Mouse (Mus musculus): ENCODE data around the gene Ptpn13. TPM values are rescaled to one million over a fixed set of nuclear protein-coding genes. Genes with fewer than 3 reads are reported as not detected.
A peak's percentile ranks its signal among the peaks of the same experiment; 100 is the strongest.

Gene Ptpn13
- total RNA-seq, 1 experiment from 2014 or later = 19.8 TPM

- no peak for DNase-seq
These were observed 2.4 kb upstream of the Ptpn13 start for GRCm38 (mm10) chr5:103422609-103423008.

GRCm38 (mm10) chr5:103423305-103423926 lies 1.6 kb upstream of the Ptpn13 start:
- DNase-seq = peak; percentile 33

- DNase-seq = no peak
These were observed 1.1 kb upstream of the Ptpn13 start for GRCm38 (mm10) chr5:103423927-103424315.

- DNase-seq = peak; percentile 59
These were observed 505 bp downstream of the Ptpn13 start for GRCm38 (mm10) chr5:103425363-103426031.

DNA sequence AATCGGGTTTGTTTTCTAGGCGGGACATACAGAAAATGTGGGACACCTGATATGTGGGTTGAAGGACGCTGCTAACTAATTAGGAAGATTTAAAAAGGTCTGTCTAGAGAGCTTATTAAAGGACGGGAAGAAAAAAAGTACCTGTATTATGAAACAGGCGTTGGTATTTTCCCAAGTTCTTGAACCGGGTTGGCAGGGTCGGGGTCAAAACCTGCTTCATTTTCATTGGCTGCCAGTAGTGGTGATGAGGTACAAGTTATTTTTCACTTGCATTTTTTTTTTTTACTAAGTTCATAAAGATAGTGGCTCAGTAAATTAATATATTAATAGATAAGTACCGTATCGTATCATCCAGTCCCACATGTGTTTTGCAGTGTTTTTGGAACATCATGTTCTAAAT lies 1.3 kb downstream of the Ptpn13 start:
- DNase-seq = no peak

- DNase-seq = no peak
These were observed 6.0 kb downstream of the Ptpn13 start for GRCm38 (mm10) chr5:103430986-103431385.

DNA sequence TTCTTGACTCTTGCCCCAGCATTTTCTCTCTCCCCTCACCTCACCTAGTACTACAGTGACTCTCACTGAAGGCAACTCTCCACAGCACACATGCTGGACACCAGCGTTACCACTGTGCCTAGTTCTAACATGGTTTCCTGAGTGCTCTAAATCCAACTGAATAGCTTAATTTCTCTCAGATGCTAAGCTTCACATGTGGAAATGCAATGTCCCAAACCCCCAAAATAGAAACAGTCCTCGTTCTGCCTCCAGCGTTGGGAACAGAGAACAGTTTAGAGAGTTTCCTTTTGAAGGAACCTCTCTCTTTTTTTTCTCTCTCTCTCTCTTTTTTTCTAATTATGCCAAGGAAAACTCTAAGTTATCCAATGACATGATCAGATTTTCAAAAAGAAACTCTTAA lies 6.5 kb downstream of the Ptpn13 start:
- no peak for DNase-seq

- DNase-seq = peak; percentile 64
These were observed 11.3 kb downstream of the Ptpn13 start for GRCm38 (mm10) chr5:103436039-103436944.

- DNase-seq = no peak
These were observed 12.7 kb downstream of the Ptpn13 start for GRCm38 (mm10) chr5:103437714-103438113.

DNA sequence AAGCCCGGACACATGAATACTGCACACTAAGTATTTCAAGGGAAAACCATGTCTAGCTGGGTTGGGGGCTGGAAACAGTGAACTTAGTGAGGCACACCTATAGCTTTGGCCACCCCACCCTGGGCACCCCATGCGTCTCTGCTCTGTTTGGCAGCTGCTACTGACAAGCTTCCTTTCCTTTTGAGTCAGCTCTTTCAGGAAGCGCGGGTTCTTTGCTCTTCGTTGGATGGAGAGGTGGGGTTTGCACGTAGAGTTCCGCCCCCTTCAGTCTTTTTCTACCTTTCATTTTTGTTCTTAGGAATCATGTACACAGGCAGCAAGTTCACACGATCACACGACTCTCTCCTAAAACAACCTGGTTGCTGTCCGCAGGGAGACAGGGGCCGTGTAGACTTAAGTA lies 14.2 kb downstream of the Ptpn13 start:
- DNase-seq = no peak

DNA sequence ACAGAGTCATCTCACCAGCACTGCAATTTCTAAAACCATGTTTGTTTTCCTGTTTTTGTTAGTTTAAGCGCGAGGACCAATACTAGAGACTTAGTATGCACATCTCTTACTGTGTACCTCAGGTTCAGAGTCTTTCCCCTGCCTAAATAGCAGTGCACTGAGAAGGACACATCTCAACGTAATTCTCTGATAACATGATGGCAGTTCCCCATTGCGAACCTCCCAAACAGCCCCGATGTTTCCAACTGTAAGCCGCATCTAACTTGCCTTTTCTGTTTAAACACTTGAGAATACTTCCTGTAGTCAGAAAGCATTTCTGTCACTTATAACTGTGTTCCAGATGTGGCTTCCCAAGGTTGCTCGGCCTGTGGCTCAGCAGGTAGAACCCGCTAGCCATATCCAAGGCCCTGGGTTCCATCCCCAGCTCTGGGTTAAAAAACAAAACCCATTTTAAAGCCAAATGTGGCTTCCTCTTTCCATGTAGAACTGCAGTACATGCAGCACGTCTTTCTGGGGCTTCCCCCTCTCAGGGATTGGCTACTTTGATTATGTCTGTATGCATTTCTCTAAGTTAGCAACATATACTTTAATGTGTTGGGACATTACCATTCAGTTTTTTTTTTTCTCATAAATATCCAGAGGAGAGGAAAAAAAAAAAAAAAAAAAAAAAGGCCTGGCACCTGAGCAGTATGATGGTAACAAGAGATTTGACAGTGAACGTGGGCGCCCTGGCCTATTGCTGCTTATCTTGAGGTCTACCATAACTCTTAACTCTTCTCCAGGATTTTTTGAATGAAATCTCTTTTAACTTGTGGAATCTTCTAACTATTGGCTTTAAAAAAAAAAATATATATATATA lies 15.7 kb downstream of the Ptpn13 start:
- no peak for DNase-seq

DNA sequence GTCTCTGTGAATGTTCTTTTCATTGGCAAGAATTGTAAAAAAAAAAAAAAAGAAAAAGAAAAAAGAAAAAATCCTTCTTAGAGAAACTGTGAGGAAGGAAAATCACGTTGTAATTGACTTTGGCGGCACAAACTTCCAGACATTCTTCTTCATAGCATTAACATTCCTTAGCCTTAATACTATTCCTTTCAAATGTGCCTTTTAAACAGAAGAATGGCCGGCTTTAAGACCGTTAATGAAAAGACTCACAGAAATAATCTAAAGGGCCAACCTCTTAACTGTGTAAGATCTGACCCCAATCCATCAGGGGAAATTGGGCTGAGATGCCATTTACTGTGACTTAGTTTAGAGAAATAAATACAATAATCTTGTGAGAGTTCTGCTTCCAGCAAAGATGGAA lies 16.7 kb downstream of the Ptpn13 start:
- no peak for DNase-seq

DNA sequence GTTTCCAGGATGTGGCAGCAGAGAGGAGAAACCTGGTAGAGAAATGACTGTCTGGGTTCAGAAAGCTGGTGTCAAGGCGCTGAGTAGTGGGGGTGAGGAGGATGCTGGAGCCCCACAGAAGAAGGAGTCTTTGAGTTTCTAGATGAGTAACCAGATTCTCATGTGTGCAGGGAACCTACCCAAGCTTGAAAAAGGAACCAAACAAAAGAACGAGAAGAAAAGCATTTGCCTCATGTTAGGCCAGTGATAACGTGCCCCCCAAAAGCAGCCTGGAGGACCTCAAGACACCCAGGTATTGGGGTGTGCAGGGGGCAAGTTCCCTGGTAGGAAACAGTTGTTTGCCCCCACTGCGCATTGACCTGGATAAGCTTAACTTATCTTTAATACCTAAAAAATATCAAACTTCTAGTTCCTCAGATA lies 17.3 kb downstream of the Ptpn13 start:
- no peak for DNase-seq

DNA sequence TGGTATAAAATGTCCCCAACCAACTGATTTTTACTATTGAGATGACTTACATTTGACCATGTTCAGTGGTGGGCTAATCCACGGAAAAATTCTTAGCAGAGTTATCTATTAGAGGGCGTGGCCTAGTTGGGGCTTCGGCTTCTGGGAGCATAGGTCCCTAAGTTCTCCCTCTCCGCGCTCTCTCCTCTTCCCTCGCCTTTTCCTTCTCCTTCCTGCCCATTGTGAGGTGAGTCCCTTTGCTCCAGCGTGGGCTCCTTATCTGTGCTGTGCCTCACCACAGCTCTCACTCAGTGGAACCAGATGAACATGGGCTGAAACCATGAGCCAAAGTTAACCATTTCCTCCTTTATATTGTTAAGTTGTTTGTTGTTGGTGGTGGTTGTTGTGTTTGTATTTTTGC lies 17.9 kb downstream of the Ptpn13 start:
- DNase-seq = no peak

DNA sequence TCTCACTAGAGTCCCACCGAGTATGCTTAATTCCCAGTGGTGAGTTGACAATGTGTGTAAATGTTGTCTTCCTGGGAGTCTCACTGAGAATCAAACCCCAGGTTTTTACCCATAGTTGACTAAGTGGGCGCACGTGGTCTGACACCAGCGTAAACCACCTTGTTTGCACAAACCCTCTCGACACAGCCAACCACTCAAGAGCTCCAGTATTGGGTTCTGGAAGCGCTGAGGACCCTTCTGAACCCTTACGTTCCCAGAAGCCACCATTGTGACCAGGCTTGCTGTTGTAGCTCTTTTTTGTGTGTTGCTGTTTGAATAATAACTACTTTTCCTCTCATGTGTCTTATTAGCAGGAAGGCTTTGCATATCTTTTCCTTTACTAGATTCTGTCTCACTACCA lies 20.4 kb downstream of the Ptpn13 start:
- no peak for DNase-seq

- no peak for DNase-seq
These were observed 22.9 kb downstream of the Ptpn13 start for GRCm38 (mm10) chr5:103447806-103448416.

- no peak for DNase-seq
These were observed 23.5 kb downstream of the Ptpn13 start for GRCm38 (mm10) chr5:103448470-103448869.

- no peak for DNase-seq
These were observed 25.7 kb downstream of the Ptpn13 start for GRCm38 (mm10) chr5:103450663-103451062.

DNA sequence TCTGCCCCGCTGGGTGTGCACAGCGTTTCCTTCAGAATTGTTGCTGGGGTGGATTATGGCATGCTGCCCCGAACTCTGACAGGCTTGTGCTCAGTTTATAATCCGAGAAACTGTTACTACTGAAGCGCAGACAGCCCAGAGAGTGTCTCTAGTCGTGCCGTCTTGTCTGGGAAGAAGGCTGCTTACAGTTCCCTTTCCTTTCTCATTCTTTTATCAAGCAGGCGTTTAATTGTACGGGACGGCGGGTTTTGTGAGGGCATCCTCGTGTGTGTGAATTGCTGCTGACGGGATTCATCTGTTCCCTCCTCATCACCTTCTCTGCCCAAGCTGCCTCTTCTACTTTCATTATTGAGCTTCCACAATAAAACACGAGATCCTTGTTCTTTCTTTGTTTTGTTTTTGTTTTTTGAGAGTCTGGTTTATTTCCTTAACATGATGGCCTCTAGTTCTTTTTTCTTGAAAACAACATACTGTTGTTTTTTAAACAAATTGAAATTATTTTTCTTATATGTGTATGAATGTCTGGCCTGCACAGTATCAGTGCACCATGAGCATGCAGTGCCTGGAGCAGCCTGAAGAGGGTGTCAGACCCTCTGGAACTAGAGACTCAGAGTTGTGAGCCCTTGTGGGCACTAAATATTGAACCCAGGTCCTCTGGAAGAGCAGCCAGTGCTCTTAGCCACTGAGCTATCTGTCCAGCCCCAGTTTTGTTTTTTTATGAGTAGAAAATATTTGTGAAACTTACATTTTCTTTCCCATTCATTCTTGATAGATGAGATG lies 28.6 kb downstream of the Ptpn13 start:
- DNase-seq = no peak

- no peak for DNase-seq
These were observed 31.8 kb downstream of the Ptpn13 start for GRCm38 (mm10) chr5:103456794-103457193.

- DNase-seq = no peak
These were observed 33.4 kb downstream of the Ptpn13 start for GRCm38 (mm10) chr5:103458411-103458810.
